Mouse (Mus musculus) embryonic facial prominence, embryonic 11.5 days (tissue): Measurements from ENCODE around the gene Psmb11. TPM values are rescaled to one million over a fixed set of nuclear protein-coding genes. Genes with fewer than 3 reads are reported as not detected.
A peak's percentile ranks its signal among the peaks of the same experiment; 100 is the strongest.

Experiments used
- ATAC-seq: fragments of 200-750 bp; cut with Nextera tagmentation; replicated peaks from 2 replicates; pipeline ENCODE4 v1.8.0; 2017; ENCODE audit warnings: low read depth; ENCODE audit not compliant: insufficient number of reproducible peaks, low FRiP score, low TSS enrichment
- DNase-seq: peaks from one replicate; pipeline ENCODE4 v3.0.0-alpha.2; 2015; ENCODE audit warnings: low spot score
- H3K27ac ChIP-seq: fragments of 300-500 bp; sonication (generic); replicated peaks from 2 replicates; pipeline ENCODE4 v1.5.1; 2014; ENCODE audit warnings: mild to moderate bottlenecking, low read depth, low read length, control low read depth
- H3K27me3 ChIP-seq: fragments of 300-500 bp; sonication (generic); 2 replicates; pipeline ENCODE4 v1.6.1; 2014; ENCODE audit warnings: mild to moderate bottlenecking, low read length, moderate library complexity, mixed read lengths; ENCODE audit not compliant: control insufficient read depth, insufficient read depth
- H3K36me3 ChIP-seq: fragments of 300-500 bp; sonication (generic); replicated peaks from 2 replicates; pipeline ENCODE4 v1.6.1; 2014; ENCODE audit warnings: low read depth, mild to moderate bottlenecking, low read length, moderate library complexity, mixed read lengths; ENCODE audit not compliant: control insufficient read depth, insufficient read depth
- H3K4me1 ChIP-seq: fragments of 300-500 bp; sonication (generic); 2 replicates; pipeline ENCODE4 v1.6.1; 2014; ENCODE audit warnings: low read length, mixed read lengths; ENCODE audit not compliant: control insufficient read depth, insufficient read depth
- H3K4me2 ChIP-seq: fragments of 300-500 bp; sonication (generic); 2 replicates; pipeline ENCODE4 v1.6.1; 2014; ENCODE audit warnings: low read depth, mild to moderate bottlenecking, control low read depth, low read length, moderate library complexity
- H3K4me3 ChIP-seq: fragments of 300-500 bp; sonication (generic); 2 replicates; pipeline ENCODE4 v1.5.1; 2014; ENCODE audit warnings: low read depth, low read length, control low read depth
- H3K9ac ChIP-seq: fragments of 300-500 bp; sonication (generic); replicated peaks from 2 replicates; pipeline ENCODE4 v1.6.1; 2014; ENCODE audit warnings: mild to moderate bottlenecking, control low read depth, low read length
- H3K9me3 ChIP-seq: fragments of 300-500 bp; sonication (generic); replicated peaks from 2 replicates; pipeline ENCODE4 v1.6.1; 2016; ENCODE audit warnings: mild to moderate bottlenecking, low read length, inconsistent platforms, mixed read lengths; ENCODE audit not compliant: control insufficient read depth
- WGBS: fragments of 180-500 bp; shearing (Covaris S2); extraction: QIAGEN DNeasy Blood & Tissue Kit; methylation state at CpG from one replicate; pipeline ENCODE4 v1.1.7; 2014; 5-methylcytosine and 5-hydroxymethylcytosine counted together
- polyA plus RNA-seq: library from polyadenylated mRNA; unstranded; fragments of >200 nt; fragmentation: Nextera tagmentation; extraction: Ambion mirVana; gene quantifications from 2 replicates; pipeline ENCODE4 v1.2.1, GENCODE M21; 2014

The Psmb11 gene
- polyA plus RNA-seq, 1 experiment from 2014 or later = not detected

- H3K27ac ChIP-seq = peak within 1 kb of the TSS; percentile 80
- H3K9me3 ChIP-seq = no peaks in the 10 kb centered on the region
- H3K4me1 ChIP-seq = peaks cover 16% of the 10 kb centered on the region
- H3K9ac ChIP-seq = peak within 1 kb of the TSS; percentile 89
- ATAC-seq = peak; percentile 62
- DNase-seq = peak; percentile 95
- under 1% methylated on average over 66 of the region's 66 CpGs for WGBS
- H3K4me2 ChIP-seq = peak within 1 kb of the TSS; percentile 86
- peak within 1 kb of the TSS; percentile 98 for H3K4me3 ChIP-seq
- no peaks in the 10 kb centered on the region for H3K36me3 ChIP-seq
- H3K27me3 ChIP-seq = no peaks in the 10 kb centered on the region
Measured at GRCm38 (mm10) chr14:54577089-54577982, 43.9 kb upstream of the Psmb11 start, which contains the start of gene Ajuba. TSS of gene Ajuba (minus strand) at chr14:54577558.

- peaks cover 14% of the 10 kb centered on the region for H3K4me1 ChIP-seq
- DNase-seq (peak; percentile 81), ATAC-seq (no peak)
- no peaks in the 10 kb centered on the region for H3K27me3 ChIP-seq
- H3K36me3 ChIP-seq = no peaks in the 10 kb centered on the region
- H3K9me3 ChIP-seq = no peaks in the 10 kb centered on the region
- WGBS = under 1% methylated on average over 10 of the region's 10 CpGs
- H3K9ac ChIP-seq = peak overlapping the region; percentile 89
- H3K4me3 ChIP-seq = peak overlapping the region; percentile 98
- peak overlapping the region; percentile 86 for H3K4me2 ChIP-seq
- H3K27ac ChIP-seq = peak overlapping the region; percentile 80
Measured at GRCm38 (mm10) chr14:54578063-54578462, 43.2 kb upstream of the Psmb11 start.

- Histone ChIP-seq H3K27ac (no peak overlapping the region), H3K4me3 (no peak overlapping the region), H3K9ac (no peak overlapping the region), H3K9me3 (no peaks in the 10 kb centered on the region), H3K27me3 (no peaks in the 10 kb centered on the region), H3K4me1 (peaks cover under 1% of the 10 kb centered on the region; the same call in 1 of the 2 replicates), H3K36me3 (no peaks in the 10 kb centered on the region), H3K4me2 (no peak overlapping the region)
- WGBS = 77% methylated on average over 7 of the region's 7 CpGs
- ATAC-seq (no peak), DNase-seq (no peak)
Measured at GRCm38 (mm10) chr14:54579638-54580037, 41.6 kb upstream of the Psmb11 start.

- no peaks in the 10 kb centered on the region for H3K36me3 ChIP-seq
- no peak overlapping the region for H3K4me2 ChIP-seq
- no peak overlapping the region for H3K27ac ChIP-seq
- H3K9ac ChIP-seq = no peak overlapping the region
- ATAC-seq (no peak), DNase-seq (no peak)
- no peak overlapping the region for H3K4me3 ChIP-seq
- no peaks in the 10 kb centered on the region for H3K4me1 ChIP-seq
- no peaks in the 10 kb centered on the region for H3K9me3 ChIP-seq
- no peaks in the 10 kb centered on the region for H3K27me3 ChIP-seq
- WGBS = 87% methylated on average over 9 of the region's 9 CpGs
Measured at GRCm38 (mm10) chr14:54582536-54582935, 38.7 kb upstream of the Psmb11 start.

GRCm38 (mm10) chr14:54583681-54584338, 37.4 kb upstream of the Psmb11 start:
- Histone ChIP-seq H3K4me1 (no peaks in the 10 kb centered on the region), H3K4me3 (no peak overlapping the region), H3K27me3 (no peaks in the 10 kb centered on the region), H3K36me3 (no peaks in the 10 kb centered on the region), H3K9ac (no peak overlapping the region), H3K9me3 (no peaks in the 10 kb centered on the region), H3K4me2 (no peak overlapping the region), H3K27ac (no peak overlapping the region)
- peak; percentile 79 for DNase-seq
- ATAC-seq = no peak
- 43% methylated on average over 7 of the region's 7 CpGs for WGBS

GRCm38 (mm10) chr14:54591056-54591455, 30.2 kb upstream of the Psmb11 start:
- H3K4me1 ChIP-seq = no peaks in the 10 kb centered on the region
- ATAC-seq (no peak), DNase-seq (no peak)
- H3K27me3 ChIP-seq = no peaks in the 10 kb centered on the region
- H3K27ac ChIP-seq = no peak overlapping the region
- no peaks in the 10 kb centered on the region for H3K36me3 ChIP-seq
- no peaks in the 10 kb centered on the region for H3K9me3 ChIP-seq
- H3K9ac ChIP-seq = no peak overlapping the region
- H3K4me3 ChIP-seq = no peak overlapping the region
- no peak overlapping the region for H3K4me2 ChIP-seq
- WGBS = 87% methylated on average over 16 of the region's 16 CpGs

- no peaks in the 10 kb centered on the region for H3K9me3 ChIP-seq
- ATAC-seq = no peak
- no peaks in the 10 kb centered on the region for H3K36me3 ChIP-seq
- no peak for DNase-seq
- H3K4me1 ChIP-seq = no peaks in the 10 kb centered on the region
- H3K27me3 ChIP-seq = no peaks in the 10 kb centered on the region
- H3K9ac ChIP-seq = no peak overlapping the region
- no peak overlapping the region for H3K4me3 ChIP-seq
- H3K27ac ChIP-seq = no peak overlapping the region
- no peak overlapping the region for H3K4me2 ChIP-seq
- WGBS = 75% methylated on average over 9 of the region's 10 CpGs
Measured at GRCm38 (mm10) chr14:54592319-54592934, 28.8 kb upstream of the Psmb11 start.
